Mouse (Mus musculus): ENCODE results near the gene Shisal2a.
"Not testable (repeated sequence)": the region's sequence is repeated elsewhere in the genome, so short reads cannot be mapped to it uniquely, and the experiment has no call there.

Shisal2a gene

DNA sequence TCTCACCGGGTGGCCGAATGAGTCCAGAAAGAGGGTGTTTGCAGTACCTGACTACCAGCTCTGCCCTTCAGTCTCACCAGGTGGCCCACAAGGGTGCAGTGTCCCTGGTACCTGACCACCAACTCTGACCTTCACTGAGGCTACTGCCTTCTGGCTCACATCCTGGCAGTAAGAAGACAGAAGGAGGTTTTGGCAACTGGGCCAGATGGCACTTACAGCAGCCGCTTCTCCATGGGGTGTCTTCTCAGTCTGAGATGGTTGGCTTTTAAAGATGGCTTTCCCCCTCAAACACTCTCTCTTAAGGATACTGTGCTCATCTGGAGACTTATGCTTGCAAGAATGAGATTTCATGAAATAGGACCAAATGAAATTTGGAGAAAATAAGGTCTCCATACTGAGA lies 3.7 kb downstream of the Shisal2a start:
- in situ Hi-C loops (cut with MboI; ENCODE audit: low sequenced_read_pairs): no loop called here

DNA sequence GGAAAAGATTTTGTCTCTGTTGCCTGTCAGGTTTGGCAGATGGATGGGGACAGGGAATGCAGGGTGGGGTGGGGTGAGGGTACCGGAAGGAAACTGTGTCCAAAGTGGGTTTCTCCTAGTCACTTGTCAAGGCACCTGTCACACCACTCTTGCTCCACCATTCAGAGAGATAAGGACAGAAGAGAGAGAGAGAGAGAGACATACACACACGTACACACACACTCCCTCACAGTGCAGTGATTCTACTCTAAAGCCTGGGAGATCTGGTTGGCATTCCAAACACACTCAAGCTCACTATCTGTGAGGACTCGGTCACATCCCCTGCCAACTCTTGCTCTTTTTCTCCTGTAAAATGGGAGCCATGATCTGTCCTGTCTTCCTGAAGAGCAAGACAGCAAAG lies 11.0 kb downstream of the Shisal2a start:
- in situ Hi-C loops (cut with MboI; ENCODE audit: low sequenced_read_pairs): no loop called here

DNA sequence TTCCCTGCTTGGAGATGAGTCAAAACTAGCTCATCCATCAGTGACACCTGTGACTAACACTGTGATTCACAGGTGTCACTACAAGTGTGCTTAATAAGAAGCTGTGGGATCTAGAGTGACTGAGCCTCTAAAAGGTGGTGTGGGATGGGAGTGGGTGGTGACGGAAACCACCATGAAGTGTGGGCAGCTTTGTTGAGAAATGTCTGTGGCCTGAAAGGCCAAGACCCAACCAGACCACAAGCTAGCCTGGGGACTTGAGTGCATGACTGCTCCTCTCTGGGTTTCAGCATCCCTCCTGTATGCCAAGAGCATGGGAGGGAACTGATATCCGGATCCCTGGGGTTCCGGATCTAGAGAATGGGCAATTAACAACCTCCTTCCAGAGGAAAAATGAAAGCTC lies 11.7 kb downstream of the Shisal2a start:
- in situ Hi-C loops (cut with MboI; ENCODE audit: low sequenced_read_pairs): no loop called here

DNA sequence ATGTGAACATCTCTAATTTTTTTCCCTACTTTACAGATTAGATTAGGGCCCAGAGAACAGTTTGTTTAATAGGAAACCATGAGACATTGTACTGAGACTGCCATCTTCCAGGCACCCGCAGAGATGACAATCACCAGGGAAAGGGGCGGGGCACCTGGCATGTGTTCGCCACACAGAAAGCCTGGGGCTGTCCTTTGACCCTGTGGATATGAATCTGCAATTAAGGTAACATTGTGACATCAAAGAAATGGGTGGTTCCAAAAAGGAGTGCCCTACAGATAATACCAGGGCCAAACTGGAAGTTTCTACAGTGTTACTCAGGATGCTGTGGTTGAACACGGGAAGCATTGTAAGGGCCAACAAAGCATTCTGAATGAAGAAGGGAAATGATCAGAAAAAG lies 12.7 kb downstream of the Shisal2a start:
- in situ Hi-C loops (cut with MboI; ENCODE audit: low sequenced_read_pairs): no loop called here

DNA sequence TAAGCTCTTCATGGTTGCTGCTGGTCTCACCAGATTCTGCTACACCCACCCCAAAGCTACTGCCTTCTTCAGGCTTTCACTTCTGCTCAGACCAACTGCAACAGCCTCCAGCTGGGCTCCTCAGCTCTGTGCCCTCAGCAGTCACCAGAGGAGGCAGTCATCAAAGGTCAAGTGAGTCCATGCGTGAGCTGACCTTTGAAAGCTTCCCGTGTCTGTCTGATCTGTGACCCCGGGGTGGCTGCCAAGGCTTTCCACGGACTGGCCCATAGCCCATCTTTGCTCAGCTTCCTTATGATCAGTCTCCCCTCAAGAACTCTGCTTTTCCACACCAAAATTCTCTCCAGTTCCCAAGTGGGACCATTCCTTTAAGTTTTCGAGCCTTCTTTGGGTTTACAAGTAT lies 13.9 kb downstream of the Shisal2a start:
- in situ Hi-C loops (cut with MboI; ENCODE audit: low sequenced_read_pairs): no loop called here

DNA sequence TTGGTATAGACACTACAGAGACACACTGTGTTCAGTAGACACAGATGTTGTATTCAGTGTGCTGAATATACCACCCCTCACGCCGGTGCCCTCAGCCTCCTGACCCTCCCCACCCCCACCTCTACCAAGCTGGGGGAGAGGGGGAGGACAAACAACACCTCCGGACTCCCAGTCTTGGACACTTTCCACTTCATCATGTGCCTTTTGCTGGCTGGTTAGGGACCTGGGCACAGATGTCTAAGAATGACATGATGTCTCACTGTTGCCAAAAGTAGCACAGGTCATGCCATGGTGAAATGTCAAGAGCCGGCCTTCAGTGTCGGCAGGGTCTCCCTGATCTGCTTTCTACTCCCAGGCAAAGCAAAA lies 19.1 kb downstream of the Shisal2a start:
- in situ Hi-C loops (cut with MboI; ENCODE audit: low sequenced_read_pairs): no loop called here

DNA sequence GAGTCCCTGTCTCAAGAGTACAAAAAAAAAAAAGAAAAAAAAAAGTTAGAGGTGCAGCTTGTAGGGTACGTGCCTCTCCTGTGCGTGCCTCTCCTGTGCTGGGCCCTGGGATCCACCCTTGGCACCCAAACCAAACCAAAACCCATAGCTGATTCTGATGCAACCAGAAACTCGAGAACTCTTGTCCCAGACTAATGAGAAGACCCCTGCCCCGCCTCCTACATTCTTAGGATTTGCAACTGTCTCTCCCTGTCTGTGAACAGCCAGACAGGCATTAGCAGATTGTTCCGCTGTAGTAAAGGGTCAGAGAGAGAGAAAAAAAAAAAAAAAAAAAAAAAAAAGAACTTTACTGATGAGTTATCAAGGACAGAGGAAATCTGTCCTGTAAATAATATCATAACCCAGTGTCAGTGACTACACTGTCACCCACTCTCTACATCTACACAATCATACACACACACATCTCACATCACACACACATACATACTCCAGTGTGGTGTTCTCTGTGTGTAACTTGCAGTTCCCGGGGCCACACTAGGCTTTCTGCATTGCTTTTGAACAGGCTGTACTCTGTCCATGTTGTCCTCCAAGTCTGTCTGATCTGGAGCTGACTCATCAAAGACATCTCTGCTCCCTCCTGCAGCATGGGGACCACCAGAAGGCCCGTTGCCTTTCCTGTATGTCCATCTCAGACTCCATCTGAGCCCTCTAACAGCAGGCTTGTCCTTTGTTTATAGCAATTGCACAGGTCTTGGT lies 19.6 kb downstream of the Shisal2a start:
- in situ Hi-C loops (cut with MboI; ENCODE audit: low sequenced_read_pairs): no loop called here

DNA sequence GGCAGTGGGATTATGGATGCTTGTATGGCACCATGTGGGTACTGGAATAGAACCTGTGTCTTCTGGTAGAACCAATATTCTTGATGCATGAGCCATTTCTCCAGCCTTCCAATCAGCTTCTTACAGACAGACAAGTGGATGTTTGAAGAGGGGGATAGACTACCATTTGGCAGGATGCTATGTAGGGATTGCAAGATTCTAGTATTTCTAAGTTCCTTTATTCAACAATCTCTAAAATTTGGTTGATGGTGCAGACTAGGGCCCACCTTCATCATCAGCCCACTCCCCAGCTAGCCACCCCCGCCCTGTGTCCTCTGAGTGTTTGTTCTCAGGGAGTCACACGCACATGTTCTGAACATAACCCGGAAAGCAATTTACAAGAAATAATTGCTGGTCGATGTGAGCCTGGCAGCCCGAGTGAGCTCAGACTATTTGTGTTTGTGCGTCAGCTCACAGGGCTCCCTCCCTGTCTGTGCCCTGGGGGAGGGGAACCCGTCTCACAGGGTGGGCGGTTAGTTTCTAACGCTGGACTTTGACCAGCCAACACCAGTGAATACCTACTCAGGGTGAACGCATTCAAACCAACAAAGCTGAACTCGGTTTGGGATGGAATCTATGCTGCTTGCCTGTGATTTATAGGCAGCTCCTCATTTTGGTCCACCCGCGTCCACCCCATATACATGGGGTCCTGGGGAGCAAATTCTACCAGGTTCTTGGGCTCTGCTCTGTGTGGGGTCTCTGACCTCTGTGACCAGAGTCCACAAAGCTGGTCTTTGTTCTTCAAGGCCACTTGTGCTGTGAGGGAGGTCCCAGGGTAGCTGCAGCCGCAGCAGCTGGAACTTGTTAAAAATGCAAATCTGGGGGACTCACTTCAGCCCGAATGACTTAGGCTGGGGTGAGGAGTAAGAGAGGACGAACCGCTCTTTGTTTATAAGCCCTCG lies 20.6 kb downstream of the Shisal2a start:
- in situ Hi-C loops (cut with MboI; ENCODE audit: low sequenced_read_pairs): no loop called here

DNA sequence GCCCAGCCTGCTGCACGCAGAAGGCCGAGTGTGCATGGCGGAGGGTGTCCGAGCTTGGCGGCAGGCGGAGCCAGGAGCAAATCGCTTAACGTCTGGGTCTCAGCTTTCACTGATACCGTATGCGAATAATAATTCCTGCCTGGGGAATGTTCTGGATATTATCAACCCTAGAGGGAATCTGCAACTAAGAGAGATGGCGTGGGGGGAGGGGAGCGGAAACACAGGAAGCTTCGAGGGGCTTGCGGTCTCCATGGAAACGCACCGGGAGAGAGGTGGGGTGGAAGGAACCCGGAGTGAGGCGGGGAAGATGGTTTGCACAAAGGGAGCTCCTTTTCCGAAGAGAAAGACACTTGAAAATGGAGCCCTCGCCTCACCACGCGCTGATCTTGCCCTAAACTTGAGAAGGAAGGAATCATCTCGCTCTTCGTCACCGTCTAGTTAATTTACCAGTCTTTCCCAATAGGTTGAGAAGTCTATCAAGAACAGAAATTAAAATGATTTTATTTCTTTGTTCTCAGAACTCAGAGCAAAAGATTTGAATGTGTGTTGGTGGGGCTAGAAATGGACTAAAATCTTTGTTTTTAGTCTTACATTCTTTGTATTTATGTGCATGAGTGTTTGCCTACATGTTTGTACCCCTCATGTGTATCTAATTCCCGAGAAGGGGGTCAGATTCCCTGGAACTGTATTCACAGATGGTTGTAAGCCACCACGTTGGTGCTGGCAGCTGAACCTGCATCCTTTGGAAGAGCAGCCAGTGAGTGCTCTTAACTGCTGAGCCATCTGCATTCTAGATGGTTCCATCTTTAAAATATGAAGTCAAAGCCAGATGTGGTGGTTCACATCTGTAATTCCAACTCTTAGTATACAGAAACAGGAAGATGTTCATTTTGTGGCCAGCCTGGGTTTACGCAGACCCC lies 22.8 kb downstream of the Shisal2a start:
- in situ Hi-C loops (cut with MboI; ENCODE audit: low sequenced_read_pairs): no loop called here

DNA sequence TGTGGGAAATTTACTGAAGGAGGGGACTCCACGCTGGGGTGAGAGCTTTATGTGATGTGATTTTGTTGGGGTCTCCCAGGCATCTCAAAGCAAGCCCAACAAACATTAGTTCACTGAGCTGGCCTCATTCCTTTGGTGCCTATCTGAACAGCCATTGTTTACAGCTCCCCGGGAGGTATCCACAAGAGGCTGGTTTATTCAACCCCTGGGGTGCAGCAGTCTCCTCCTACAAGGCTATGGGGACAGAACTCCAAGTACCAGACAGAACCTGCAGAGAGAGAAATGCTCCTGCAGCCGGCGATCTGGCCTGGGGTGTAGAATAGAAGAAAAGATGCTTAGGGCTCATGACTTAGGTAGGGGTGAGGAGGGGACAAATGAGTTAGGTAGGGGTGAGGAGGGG lies 24.7 kb downstream of the Shisal2a start:
- in situ Hi-C loops (cut with MboI; ENCODE audit: low sequenced_read_pairs): no loop called here

DNA sequence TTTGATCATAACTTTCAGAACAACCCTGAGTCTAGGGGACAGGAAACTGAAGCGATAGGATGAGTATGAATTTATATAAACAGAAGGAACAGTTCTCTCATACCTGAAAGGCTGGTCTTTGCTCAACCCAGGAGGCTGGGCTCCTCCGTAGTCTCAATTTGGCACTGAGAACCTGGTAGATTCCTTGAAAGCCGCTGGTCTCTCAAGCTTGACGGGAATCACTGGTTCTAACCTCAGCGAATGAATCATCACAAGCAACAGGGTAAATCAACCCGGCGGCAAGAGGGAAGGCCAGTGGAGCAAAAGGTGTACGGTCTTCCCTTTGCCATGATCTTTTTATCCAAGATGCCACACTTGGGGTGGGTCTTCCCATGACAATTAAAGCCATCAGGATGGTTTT lies 25.7 kb downstream of the Shisal2a start:
- in situ Hi-C loops (cut with MboI; ENCODE audit: low sequenced_read_pairs): no loop called here

DNA sequence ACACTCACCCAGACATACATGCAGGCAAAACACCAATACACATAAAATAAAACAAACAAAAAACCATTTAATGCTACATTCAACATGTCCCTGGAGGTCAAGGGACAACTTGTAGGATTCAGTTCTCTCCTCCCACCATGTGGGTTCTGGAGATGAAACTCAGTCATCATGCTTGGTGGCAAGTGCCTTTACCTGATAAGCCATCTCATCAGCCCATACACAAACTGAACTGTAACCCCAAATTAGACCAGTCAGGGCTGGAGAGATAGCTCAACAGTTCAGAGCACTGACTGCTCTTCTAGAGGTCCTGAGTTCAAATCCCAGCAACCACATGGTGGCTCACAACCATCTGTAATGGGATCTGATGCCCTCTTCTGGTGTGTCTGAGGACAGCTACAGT lies 29.6 kb downstream of the Shisal2a start:
- in situ Hi-C loops (cut with MboI; ENCODE audit: low sequenced_read_pairs): not testable (repeated sequence)

DNA sequence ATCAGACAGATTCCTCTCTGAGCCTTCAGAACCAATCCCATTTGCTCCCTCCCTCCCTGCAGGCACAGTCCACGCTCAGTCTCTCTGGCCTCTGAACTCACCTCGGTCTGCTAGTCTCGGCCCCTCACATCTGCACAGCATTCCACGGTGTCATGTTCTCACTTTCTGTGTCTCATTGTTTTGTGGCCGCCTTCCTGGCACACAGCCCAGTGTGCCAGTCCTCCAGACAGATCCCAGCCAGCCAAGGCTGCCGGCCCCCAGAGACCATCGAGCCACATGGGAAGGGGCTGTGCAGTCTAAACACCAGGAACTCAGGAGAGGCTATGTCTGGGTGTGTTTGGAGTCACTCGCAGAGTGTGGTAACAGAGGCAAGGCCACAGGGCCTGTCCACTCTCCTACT lies 32.3 kb downstream of the Shisal2a start:
- in situ Hi-C loops (cut with MboI; ENCODE audit: low sequenced_read_pairs): no loop called here

DNA sequence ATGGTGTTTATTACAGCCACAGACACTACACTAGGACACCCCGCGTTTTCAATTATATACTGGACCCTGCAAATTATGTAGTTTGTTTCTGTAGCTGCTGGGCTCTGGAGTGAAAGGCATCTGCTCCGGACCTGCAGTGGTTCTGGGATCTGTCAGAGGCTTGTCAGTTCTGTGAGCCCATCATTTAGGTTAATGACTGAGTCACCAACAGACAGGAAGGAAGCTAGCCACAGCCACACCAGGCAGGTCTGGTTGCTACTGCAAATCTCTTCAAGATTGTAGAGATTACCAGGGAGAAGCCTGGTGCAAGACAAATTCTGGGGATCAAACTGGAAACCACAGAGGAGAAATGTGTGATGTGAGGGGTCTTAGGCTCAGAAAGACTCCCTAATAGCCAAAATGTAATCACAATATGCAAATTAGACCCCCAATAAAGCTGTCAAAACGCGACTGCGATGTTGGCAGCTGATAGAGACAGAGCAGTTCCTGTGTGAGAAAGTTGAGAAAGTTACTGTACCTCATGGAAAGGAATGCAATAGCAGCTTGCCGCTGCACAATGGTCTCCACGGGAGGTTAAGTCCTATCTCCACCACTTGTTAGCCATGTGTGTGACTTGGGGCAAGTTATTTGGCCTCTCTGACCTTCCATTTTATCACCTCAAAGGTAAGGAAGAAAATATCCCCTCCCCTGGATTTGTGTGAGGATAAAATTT lies 33.2 kb downstream of the Shisal2a start:
- in situ Hi-C loops (cut with MboI; ENCODE audit: low sequenced_read_pairs): no loop called here

DNA sequence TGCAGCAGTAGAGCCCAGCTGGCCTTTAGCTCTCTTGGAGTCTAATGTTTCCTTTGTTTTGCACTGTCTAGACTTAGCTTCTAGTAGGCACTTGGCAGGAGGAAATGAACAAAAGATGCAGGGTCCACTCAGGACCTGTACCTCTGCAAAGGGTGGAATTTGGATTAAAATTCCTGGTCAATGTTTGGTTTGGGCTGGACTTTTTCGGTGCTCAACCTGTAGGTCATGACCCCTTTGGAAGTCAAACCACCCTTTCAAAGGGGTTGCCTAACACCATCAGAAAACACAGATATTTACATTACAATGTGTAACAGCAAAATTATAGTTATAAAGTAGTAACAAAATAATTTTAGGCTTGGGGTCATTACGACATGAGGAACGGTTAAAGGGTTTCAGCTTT lies 34.1 kb downstream of the Shisal2a start:
- in situ Hi-C loops (cut with MboI; ENCODE audit: low sequenced_read_pairs): no loop called here

DNA sequence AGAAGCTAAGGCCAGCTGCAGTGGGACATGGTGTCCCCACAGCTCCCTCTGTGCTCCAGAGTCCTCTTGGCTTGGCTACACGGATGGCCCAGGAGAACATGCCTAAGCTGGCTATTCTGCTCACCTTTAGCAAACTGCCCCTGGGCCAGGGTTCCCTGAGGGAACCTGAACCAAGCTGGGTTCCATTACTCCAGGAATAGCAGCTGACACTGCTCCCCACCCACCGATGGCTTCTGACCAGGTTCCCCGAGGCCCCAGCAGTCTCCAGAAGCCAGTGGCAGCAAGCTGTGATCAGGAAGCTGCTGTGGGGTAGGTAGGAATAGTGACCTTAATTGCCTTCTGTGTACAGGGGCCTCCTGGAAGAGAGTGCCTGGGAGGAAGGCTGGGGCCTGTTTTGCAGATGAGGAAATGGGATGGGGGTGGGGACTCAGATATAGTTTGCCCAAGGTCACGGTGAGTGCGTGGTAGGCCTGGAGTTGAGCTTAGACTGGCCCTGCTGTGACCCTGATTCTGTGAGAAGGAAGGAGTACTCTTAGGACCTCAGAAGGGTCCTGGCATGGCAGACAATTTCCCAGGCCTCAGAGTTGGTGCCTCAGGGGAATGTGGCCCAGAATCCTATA lies 34.8 kb downstream of the Shisal2a start:
- in situ Hi-C loops (cut with MboI; ENCODE audit: low sequenced_read_pairs): no loop called here

DNA sequence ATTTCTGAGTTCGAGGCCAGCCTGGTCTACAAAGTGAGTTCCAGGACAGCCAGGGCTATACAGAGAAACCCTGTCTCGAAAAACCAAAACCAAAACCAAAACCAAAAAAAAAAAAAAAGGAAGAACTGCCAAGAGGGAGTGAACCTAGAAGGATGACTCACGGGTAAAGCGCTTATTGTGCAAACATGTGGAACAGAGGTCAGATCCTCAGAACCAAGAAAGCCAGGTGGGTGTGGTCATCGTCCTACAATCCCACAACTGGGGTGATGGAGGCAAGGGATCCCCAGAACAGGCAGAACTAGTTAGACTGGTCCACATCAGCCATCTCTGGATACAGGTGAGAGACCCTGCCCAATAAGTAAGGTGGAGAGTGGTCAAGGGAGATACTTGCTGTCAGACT lies 36.0 kb downstream of the Shisal2a start:
- in situ Hi-C loops (cut with MboI; ENCODE audit: low sequenced_read_pairs): no loop called here

DNA sequence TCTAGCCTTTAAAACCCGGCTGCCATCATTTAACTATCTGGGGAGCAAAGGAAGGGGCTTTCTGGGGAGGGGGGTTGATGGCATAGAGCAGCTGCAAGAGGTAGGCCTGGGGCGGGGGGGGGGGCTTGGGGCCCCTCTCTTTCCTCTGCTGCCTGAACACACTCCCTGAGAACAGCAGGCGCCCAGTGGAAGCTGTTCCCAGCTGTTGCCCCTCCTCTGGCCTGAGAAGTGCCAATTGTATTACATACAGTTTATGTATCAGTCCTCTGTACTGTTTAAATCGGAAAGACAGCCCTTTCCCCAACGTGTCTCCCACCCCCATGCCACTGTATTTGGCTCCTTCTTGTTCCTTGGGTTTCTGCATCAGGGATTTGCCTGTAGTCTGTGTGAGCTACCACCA lies 37.3 kb downstream of the Shisal2a start:
- in situ Hi-C loops (cut with MboI; ENCODE audit: low sequenced_read_pairs): no loop called here

DNA sequence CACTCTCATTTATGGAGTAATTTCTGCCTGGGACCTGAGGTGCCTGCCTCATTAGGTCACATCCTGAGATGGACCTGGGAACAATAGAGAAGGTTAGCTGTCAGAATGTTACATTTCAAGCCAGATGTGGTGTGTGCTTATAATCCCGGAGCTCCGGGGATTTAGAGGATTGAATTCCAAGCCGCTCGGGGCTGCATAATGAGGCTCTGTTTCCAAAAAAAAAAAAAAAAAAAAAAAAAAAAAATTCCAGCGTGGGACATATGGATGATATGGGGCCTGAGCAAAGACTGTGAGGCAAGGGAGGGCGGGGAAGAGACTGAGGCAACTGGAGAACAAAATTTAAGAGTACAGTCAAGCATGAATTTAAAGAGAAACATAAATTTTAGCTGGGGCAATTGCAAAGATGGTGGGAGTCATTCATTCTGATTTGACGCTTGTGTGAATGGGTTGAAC lies 38.5 kb downstream of the Shisal2a start:
- in situ Hi-C loops (cut with MboI; ENCODE audit: low sequenced_read_pairs): no loop called here

DNA sequence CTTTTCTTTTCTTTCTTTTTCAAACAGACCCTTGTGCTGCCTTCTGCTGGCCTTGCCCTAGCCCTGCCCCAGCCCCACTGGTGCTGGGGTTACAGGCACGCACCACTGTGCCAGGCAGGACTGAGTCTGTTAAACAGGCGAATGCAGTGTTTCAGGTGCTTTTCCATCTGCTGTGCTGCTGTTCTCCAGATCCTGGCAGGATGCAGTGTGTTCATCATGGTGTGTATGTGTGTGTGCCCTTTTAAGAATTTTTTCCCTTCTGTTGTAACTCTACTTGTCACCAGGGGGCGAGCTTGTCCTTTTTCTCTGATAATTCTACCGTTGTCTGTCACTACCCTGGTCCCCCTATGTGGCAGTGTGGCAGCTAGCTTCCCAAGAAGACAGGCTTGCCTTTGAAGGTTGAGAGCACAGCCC lies 43.9 kb downstream of the Shisal2a start:
- in situ Hi-C loops (cut with MboI; ENCODE audit: low sequenced_read_pairs): no loop called here

All from CH12F3 (cell line).